Comparison of ENCODE assay signal across 8 mouse cellular contexts in the genomic region with DNA sequence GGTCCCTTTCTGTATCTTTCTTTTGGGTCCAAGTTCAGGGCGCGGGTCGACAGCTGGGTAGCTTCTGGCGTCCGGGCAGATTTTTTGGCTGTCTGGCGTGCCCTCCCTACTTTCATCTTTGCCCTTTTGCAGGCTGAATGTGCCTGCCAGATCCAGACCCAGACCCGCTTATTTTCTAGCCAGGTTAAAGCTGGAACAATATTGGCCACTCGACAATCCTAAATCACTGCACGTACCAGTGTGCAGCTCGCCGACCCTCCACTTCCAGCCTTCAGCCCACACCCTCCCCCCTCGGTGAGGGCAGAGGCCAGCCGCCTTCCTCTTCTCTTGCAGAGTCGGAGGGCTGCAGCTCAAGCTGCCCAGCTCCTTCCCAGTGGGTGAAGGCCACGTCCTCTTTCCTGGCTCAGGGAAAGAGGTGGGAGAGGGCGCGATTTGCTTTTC. TPM values are rescaled to one million over a fixed set of nuclear protein-coding genes. Genes with fewer than 3 reads are reported as not detected.
DNase-seq lines count a peak whose midpoint lies in the region; ATAC-seq lines count a peak whose summit lies in the region.

No protein-coding gene starts in this region.

- peak overlapping the region; percentile 79 for H3K4me3 ChIP-seq in embryonic facial prominence, embryonic 10.5 days
- peak overlapping the region; percentile 78 for H3K4me3 ChIP-seq in neural tube, embryonic 12.5 days

- peak overlapping the region; percentile 85 for H3K9ac ChIP-seq in neural tube, embryonic 12.5 days

- H3K4me1 ChIP-seq in embryonic facial prominence, embryonic 10.5 days = peaks cover 37% of the 10 kb centered on the region
- H3K4me1 ChIP-seq in neural tube, embryonic 12.5 days = peaks cover 13% of the 10 kb centered on the region

- no peaks in the 10 kb centered on the region; the same call in 1 of the 2 replicates for H3K27me3 ChIP-seq in embryonic facial prominence, embryonic 10.5 days (replicated peaks; ENCODE audit: low read depth, poor library complexity, severe bottlenecking)
- no peaks in the 10 kb centered on the region; the same call in 1 of the 2 replicates for H3K27me3 ChIP-seq in neural tube, embryonic 12.5 days (replicated peaks)

- peaks cover 9% of the 10 kb centered on the region for H3K36me3 ChIP-seq in embryonic facial prominence, embryonic 10.5 days (replicated peaks)
- no peaks in the 10 kb centered on the region for H3K36me3 ChIP-seq in neural tube, embryonic 12.5 days

- no peak for ATAC-seq in neural tube, embryonic 12.5 days (ENCODE audit: low FRiP score, low read depth)

- WGBS in embryonic facial prominence, embryonic 10.5 days = under 1% methylated on average over 17 of the region's 17 CpGs
- whole genome bisulfite sequencing in neural tube, embryonic 12.5 days = under 1% methylated on average over 17 of the region's 17 CpGs

- peak; percentile 45 to 80 for DNase-seq in adrenal gland, adult (ENCODE audit: inconsistent age in 2 of 2, low spot score in 1 of 2)
- no peak for DNase-seq in adrenal gland, postnatal 4 days (ENCODE audit: low spot score in 2 of 2)
- DNase-seq in MN1 (ENCODE audit: low spot score) (peak; percentile 28), liver (peak; percentile 12)
- peak; percentile 72 for DNase-seq in embryonic facial prominence, embryonic 10.5 days (ENCODE audit: low spot score)
- DNase-seq in heart, postnatal 36 days = peak; percentile 42
- no peak for DNase-seq in spleen, postnatal 36 days (ENCODE audit: low spot score in 2 of 2)

- intact Hi-C loops in heart, postnatal 36 days (cut with DNase I) = loop anchor here (2.0 to 10.0 kb wide), 5 partner anchors 82 to 507 kb away; partner anchors contain the start of gene Fhit

- no peaks in the 10 kb centered on the region for H3K9me3 ChIP-seq in embryonic facial prominence, embryonic 10.5 days
- H3K9me3 ChIP-seq in neural tube, embryonic 12.5 days = no peaks in the 10 kb centered on the region

- H3K27ac ChIP-seq in embryonic facial prominence, embryonic 10.5 days (replicated peaks) = peak overlapping the region; percentile 94
- peak overlapping the region; percentile 89; the same call in 1 of the 2 replicates for H3K27ac ChIP-seq in neural tube, embryonic 12.5 days

- peak overlapping the region; percentile 95 for H3K4me2 ChIP-seq in neural tube, embryonic 12.5 days (replicated peaks)

RNA-seq across cellular contexts. Expression of gene Ptprg, which starts 1.7 kb away (rescaled TPM):
- total RNA-seq in adrenal gland, postnatal 4 days (2021) = 100 to 1,000 TPM in 1 of 2 experiments, 10 to 100 TPM in 1; 94.8 to 106 TPM
- polyA plus RNA-seq in embryonic facial prominence, embryonic 10.5 days (2016; fragmentation: Nextera tagmentation; extraction: Ambion mirVana) = 36.3 and 40.7 TPM in 2 replicates
- total RNA-seq in heart, postnatal 36 days (2021) = 10 to 100 TPM; 51.9 to 66.2 TPM
- 41.8 and 46.4 TPM in 2 replicates for polyA plus RNA-seq in neural tube, embryonic 12.5 days (2016; fragmentation: Nextera tagmentation; extraction: Ambion mirVana)

Comparison
In these comparisons a context has a peak if more than half of its experiments do, and no peak if none do; other contexts are left out.
1. DNase-seq: peak in adrenal gland, adult (2 of 2), MN1 (single experiment), embryonic facial prominence, embryonic 10.5 days (single experiment), heart, postnatal 36 days (2 of 2) and liver (single experiment); none in adrenal gland, postnatal 4 days (0 of 2) and spleen, postnatal 36 days (0 of 2).